Mouse (Mus musculus) lung, postnatal 14 days (tissue): ENCODE measurements around the gene Slc25a35.
"Not testable (repeated sequence)": the region's sequence is repeated elsewhere in the genome, so short reads cannot be mapped to it uniquely, and the experiment has no call there.

ENCODE experiments used
- DNase-seq: peaks from one replicate; pipeline ENCODE4 v3.0.0; 2021

The Slc25a35 gene

GRCm38 (mm10) chr11:69008182-69009121 is 40.5 kb downstream of the Slc25a35 start, which contains the start of gene Pfas:
Pfas (minus strand) TSS chr11:69008460.
- DNase-seq, result peak; percentile 90

GRCm38 (mm10) chr11:69009508-69009907 is 41.6 kb downstream of the Slc25a35 start:
- no peak for DNase-seq

- DNase-seq, result no peak
These were observed 42.7 kb downstream of the Slc25a35 start for GRCm38 (mm10) chr11:69010400-69011323.

GRCm38 (mm10) chr11:69011445-69011844 is 43.5 kb downstream of the Slc25a35 start:
- not testable (repeated sequence) for DNase-seq

- DNase-seq, result peak; percentile 89
These were observed 44.2 kb downstream of the Slc25a35 start for GRCm38 (mm10) chr11:69012071-69012601.

GRCm38 (mm10) chr11:69015644-69016441 is 47.9 kb downstream of the Slc25a35 start, which contains the start of gene Ctc1:
Ctc1 (plus strand) TSS chr11:69015911.
- peak; percentile 90 for DNase-seq

GRCm38 (mm10) chr11:69016755-69017154 is 48.8 kb downstream of the Slc25a35 start:
- no peak for DNase-seq

- DNase-seq, result no peak
These were observed 52.8 kb downstream of the Slc25a35 start for GRCm38 (mm10) chr11:69020691-69021090.
